Mouse (Mus musculus): ENCODE measurements around the gene Gtse1.

The Gtse1 gene

GRCm38 (mm10) chr15:85867696-85868095 lies 8.2 kb downstream of the Gtse1 start:
- in situ Hi-C loops (cut with MboI, MseI), result loop anchor here (25.0 kb wide), 1 partner anchor 255 kb away; no protein-coding TSS in a partner anchor

GRCm38 (mm10) chr15:85877336-85877735 lies 17.8 kb downstream of the Gtse1 start:
- in situ Hi-C loops (cut with MboI, MseI), result loop anchor here (10.0 kb wide), 1 partner anchor 843 kb away; no protein-coding TSS in a partner anchor

- in situ Hi-C loops (cut with MboI, MseI), result loop anchor here (10.0 kb wide), 1 partner anchor 844 kb away; no protein-coding TSS in a partner anchor
Measured at GRCm38 (mm10) chr15:85878848-85879497, 19.4 kb downstream of the Gtse1 start, which contains the start of gene Trmu. Gene Trmu (plus strand): TSS chr15:85879312.

- in situ Hi-C loops (cut with MboI, MseI), result loop anchor here (10.0 kb wide), 1 partner anchor 845 kb away; no protein-coding TSS in a partner anchor
Measured at GRCm38 (mm10) chr15:85879498-85879895, 20.0 kb downstream of the Gtse1 start.

GRCm38 (mm10) chr15:85885606-85886005 lies 26.1 kb downstream of the Gtse1 start:
- in situ Hi-C loops (cut with MboI, MseI), result no loop called here

GRCm38 (mm10) chr15:85889235-85889634 lies 29.7 kb downstream of the Gtse1 start:
- in situ Hi-C loops (cut with MboI, MseI), result no loop called here

GRCm38 (mm10) chr15:85891971-85892370 lies 32.4 kb downstream of the Gtse1 start:
- in situ Hi-C loops (cut with MboI, MseI), result no loop called here

GRCm38 (mm10) chr15:85892498-85893118 lies 33.1 kb downstream of the Gtse1 start:
- in situ Hi-C loops (cut with MboI, MseI), result no loop called here

- in situ Hi-C loops (cut with MboI, MseI), result no loop called here
Measured at GRCm38 (mm10) chr15:85893871-85894270, 34.3 kb downstream of the Gtse1 start.

- in situ Hi-C loops (cut with MboI, MseI), result no loop called here
Measured at GRCm38 (mm10) chr15:85896284-85896683, 36.7 kb downstream of the Gtse1 start.

GRCm38 (mm10) chr15:85897113-85897512 lies 37.6 kb downstream of the Gtse1 start:
- in situ Hi-C loops (cut with MboI, MseI), result no loop called here

- in situ Hi-C loops (cut with MboI, MseI), result no loop called here
Measured at GRCm38 (mm10) chr15:85899396-85899795, 39.9 kb downstream of the Gtse1 start.

GRCm38 (mm10) chr15:85900318-85900717 lies 40.8 kb downstream of the Gtse1 start:
- in situ Hi-C loops (cut with MboI, MseI), result no loop called here

GRCm38 (mm10) chr15:85900801-85901200 lies 41.3 kb downstream of the Gtse1 start:
- in situ Hi-C loops (cut with MboI, MseI), result no loop called here

GRCm38 (mm10) chr15:85902505-85902904 lies 43.0 kb downstream of the Gtse1 start:
- in situ Hi-C loops (cut with MboI, MseI), result no loop called here

- in situ Hi-C loops (cut with MboI, MseI), result no loop called here
Measured at GRCm38 (mm10) chr15:85903826-85904225, 44.3 kb downstream of the Gtse1 start.

GRCm38 (mm10) chr15:85908660-85909491 lies 49.3 kb downstream of the Gtse1 start:
- in situ Hi-C loops (cut with MboI, MseI), result no loop called here

GRCm38 (mm10) chr15:85909492-85909829 lies 49.9 kb downstream of the Gtse1 start:
- in situ Hi-C loops (cut with MboI, MseI), result no loop called here

- in situ Hi-C loops (cut with MboI, MseI), result loop anchor here (5.0 kb wide), 2 partner anchors 127 to 217 kb away; no protein-coding TSS in a partner anchor
Measured at GRCm38 (mm10) chr15:85909931-85910330, 50.4 kb downstream of the Gtse1 start.

- in situ Hi-C loops (cut with MboI, MseI), result loop anchor here (5.0 kb wide), 2 partner anchors 124 to 214 kb away; no protein-coding TSS in a partner anchor
Measured at GRCm38 (mm10) chr15:85913605-85914004, 54.1 kb downstream of the Gtse1 start.

- in situ Hi-C loops (cut with MboI, MseI), result no loop called here
Measured at GRCm38 (mm10) chr15:85919191-85919891, 59.8 kb downstream of the Gtse1 start.

- in situ Hi-C loops (cut with MboI, MseI), result no loop called here
Measured at GRCm38 (mm10) chr15:85919892-85920248, 60.3 kb downstream of the Gtse1 start.
